Mouse (Mus musculus): Measurements from ENCODE around the gene Chst13.

The Chst13 gene

DNA sequence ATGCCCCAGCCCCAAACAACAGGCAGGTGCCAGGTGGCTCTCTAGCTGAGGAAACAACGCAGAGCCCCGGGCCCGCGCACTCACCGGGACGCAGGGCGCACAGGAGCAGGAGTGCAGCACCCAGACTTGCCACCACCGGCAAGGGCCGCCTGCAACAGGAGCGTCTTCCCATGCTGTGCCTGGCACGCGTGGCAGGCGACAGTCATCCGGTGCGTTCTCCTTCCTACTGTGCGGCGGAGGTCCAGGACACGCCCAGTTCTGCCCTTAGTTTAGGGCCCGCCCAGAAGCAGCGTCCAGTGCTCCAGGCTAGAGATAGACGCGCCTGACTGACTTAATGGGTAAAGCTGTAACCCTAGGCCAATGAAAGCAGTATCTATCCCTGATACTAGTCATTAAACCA is at the start of gene Chst13:
Chst13 (minus strand) TSS at position 195 of the 400 bp plus-strand sequence.
- DNase-seq (ENCODE audit: low spot score in 2 of 2), result no peak

DNA sequence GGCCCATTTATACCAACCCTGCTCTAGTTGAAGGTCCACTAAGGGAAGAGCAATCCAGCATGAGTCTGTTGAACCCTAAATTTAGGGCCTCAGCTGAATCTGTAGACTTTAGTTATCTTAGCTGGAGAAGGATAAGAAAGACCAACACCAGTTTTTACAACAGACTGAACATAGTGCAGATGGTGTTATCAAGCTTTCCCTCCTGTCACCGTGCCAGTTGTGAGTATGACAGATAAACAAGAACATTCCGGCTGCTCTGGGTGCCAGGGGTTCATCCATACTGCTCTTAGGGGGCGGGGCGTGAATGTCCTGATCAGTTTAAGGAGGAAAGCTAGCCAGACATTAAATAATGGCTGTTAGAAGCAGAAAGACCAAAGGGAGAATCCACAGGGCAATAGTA is 49.7 kb upstream of the Chst13 start:
- DNase-seq (ENCODE audit: low spot score in 2 of 2), result no peak

DNA sequence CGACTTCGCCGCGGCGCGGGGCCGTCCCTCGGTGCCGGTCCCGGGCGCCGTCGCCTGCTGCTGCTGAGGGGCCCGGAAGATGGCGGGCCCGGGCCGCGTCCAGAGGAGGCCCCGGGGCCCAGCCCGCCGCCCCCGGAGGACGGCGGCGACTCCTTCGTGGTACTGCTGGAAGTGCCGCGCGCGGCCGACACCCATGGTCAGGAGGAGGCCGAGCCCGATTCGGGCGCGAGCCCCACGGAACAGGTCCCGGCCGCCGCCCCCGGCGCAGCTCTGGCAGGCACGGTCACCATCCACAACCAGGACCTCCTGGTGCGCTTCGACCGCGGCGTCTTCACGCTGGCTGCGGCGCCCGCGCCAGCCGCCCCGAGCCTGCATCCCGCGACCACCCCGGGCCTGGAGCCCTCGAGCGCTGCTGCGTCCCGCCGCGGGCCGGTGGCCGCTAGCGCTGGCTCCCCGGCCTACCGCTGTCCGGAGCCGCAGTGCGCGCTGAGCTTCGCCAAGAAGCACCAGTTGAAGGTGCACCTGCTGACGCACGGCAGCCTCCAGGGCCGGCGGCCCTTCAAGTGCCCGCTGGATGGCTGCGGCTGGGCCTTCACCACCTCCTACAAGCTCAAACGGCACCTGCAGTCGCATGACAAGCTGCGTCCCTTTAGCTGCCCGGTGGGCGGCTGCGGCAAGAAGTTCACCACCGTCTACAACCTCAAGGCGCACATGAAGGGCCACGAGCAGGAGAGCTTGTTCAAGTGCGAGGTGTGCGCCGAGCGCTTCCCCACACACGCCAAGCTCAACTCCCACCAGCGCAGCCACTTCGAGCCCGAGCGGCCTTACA is 45.0 kb upstream of the Chst13 start:
- peak; percentile 36 to 50 for DNase-seq (ENCODE audit: low spot score in 2 of 2)

DNA sequence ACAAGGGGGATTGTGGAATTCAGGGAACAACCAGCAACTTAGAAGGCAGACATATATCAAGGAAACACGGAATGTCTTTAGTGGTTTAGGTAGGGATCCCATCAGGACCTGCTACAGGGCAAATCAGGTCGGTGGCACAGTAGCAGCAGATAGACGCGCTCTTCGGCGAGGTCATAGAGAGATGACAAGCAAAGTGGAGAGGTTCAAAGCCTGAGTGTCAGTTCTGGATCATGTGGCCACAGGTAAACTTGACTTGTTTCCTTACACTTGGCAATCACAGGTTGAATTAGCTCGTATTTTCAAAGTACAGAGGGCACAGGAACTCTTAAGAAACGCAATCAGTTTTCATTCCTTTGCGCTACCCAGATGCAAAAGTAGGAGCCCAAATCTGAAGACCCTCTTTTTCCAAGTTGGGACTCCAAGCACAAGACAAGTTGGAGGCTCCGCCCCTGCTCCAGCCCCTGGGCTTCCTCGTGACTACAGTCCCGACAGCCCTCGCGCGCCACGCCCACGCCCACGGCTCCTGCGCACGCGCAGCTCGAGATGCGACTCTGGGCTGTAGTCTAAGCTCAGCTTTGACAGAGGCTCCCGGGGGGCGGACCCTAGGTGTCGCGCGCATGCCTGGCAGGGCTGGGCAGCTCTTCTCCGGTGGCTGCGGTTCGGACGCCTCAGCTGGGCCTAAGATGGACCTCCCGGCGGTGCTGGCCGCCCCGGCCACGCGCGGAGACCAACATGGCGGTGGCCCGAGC is 44.2 kb upstream of the Chst13 start, which contains the start of gene Zxdc:
Zxdc (plus strand) TSS at position 517 of the 749 bp plus-strand sequence.
- peak; percentile 100 for DNase-seq (ENCODE audit: low spot score in 2 of 2)

DNA sequence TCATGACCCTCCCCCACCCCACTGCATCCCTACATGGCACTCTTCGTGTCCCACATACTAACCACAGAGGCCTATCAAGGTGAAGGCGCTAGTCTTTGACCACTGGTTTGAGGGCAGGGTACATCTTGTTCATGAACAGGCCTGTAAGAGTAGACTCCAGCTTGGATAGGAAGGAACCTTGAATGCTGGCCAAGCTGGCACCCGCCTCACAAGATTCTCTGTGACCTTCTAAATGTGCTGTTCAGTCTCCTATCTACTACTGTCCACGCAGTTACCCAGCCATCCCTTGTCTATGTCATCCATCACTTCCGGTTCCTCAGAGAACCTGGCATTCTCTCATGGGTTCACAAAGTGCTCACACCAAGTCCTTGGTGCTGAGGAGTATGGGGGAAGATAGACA is 38.3 kb upstream of the Chst13 start:
- DNase-seq (ENCODE audit: low spot score in 2 of 2), result no peak

DNA sequence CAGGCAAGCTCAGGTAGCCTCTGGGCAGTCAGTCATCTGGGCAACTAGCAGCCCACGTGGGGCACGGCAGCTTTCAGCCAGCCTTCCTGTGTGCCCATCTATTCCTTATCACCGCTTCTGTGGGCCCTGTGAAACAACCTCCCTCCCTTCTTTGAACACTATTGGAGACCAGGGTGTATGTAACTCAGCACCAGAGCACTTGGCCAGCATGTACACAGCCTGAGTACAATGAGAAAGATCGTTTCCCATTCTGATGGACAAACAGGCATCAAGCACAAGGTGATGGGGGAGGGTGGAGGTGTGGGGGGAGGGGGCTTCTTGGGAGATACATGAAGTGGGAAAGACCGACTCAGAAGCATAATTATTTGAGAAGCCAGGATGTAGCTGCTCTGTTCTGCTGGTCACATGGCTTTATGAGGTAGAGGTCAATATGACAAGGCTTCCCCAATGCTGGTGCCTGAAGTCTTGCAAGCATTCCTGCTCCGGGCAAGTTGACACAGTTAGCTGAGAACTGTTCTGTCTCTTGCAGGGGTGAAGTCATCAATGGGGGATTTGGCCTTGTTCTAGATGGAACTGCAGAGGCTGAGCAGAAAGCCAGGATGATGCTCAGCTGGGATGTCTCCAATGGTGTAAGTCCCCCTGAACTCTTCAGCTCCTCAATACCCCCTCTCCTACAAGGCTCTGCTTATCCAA is 36.1 kb upstream of the Chst13 start:
- DNase-seq (ENCODE audit: low spot score in 2 of 2), result no peak

DNA sequence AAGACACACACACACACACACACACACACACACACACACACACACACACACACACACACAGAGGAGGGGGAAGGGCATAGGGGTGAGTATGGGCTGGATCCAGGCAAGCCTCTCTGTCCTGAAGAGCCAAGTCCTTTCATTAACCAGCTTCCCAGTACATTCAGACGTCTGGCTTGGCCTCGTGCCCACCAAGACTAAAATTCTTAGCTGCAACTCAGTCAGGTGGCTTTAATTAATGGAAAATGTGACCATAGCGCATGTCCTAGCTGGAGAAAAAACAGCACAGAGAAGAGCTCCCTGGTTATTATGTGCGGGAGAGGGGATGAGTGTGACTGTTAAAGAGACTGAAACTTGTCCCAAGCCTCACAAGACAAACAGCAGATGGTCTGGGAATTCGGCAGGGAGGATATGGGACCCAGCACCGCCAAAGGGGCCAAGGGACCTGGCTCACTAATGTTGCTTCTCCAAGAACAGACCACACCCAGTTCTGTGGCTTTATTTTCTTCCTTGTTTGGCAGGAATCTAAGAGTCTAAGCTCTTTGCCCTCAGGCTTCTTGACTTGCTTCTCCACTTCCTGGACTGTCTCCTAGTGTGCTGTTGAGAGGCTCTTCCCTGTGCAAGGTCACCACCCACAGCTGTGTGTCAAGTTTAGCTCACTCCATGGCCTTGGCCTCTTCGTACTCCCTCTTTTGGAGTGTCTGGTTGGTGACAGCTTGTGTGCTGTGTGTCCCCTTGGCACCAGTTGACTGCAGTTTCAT is 35.2 kb upstream of the Chst13 start:
- no peak for DNase-seq (ENCODE audit: low spot score in 2 of 2)

DNA sequence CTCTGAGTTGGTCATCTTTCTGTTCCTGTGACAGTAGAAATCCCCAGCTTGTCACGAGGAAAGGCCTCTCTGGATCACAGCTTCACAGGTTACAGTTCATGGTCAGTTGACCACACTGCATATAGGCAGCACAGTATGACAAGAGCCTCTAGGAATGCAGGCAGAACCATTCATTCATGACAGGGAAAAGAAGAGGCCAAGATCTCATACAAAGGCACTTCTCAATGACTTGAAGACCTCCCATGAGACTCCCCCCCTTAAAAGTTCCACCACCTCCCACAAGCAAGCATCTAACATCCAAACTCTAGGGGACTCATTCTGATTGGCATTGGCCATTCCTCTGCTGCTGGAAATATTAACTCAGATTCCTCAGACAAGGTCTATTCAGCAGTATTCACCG is 34.5 kb upstream of the Chst13 start:
- no peak for DNase-seq (ENCODE audit: low spot score in 2 of 2)

DNA sequence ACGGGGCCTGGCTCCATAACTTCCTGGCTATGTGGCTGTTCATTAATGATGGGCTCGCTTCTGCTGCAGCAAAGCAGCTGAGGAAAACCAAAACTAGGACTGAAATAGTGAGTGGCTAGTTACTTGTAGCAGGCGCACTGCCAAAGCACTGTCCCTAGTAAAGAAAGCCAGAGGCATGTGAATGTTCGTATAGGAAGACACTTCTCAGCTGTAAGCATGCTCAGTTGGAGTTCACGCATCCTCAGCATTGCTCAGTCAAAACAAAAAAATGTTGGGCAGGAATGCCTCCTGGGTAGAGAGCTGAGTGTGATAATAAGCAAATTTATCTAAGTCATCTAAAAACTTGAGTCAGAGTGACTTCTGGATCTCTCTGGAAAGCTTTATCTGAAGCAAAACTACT is 33.2 kb upstream of the Chst13 start:
- no peak for DNase-seq (ENCODE audit: low spot score in 2 of 2)

DNA sequence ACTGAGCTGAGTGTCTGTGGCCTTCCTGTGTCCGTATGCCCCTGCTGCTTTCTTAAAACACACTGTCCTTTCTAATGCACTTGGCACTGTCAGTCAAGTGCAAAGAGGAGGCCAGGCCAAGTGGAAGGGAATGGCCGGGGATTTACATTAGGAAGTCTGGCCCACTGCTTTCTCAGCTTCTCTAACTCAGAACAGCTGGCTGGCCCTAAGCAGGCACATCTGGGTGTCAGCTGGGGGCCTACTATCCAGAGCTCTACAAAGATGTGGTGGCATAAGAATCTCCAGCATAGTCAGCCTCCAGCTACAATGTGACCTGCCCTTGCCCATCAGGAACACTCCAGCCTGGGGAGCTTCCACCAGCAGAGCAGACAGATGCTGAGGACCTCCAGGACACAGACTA is 25.0 kb upstream of the Chst13 start:
- DNase-seq (ENCODE audit: low spot score in 2 of 2), result no peak

DNA sequence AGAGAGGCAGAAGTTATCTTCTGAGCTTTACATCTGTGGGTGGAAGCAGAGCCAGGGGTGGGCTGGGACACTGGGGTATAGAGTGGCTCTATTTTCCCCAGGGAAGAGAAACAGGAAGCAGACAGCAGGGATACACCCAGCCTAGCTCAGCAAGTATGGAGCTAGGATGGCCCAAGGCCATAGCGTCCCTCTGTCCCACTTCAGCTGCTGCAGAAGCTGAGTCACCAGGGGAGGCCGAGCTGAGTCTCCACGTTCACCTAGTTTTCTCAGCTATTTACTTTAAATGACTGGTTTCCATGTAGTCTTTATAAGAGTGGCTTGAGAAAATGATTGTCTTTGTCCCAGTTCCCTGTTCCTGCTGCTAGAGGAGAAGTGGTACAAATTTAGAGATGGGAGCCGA is 23.5 kb upstream of the Chst13 start:
- no peak for DNase-seq (ENCODE audit: low spot score in 2 of 2)

DNA sequence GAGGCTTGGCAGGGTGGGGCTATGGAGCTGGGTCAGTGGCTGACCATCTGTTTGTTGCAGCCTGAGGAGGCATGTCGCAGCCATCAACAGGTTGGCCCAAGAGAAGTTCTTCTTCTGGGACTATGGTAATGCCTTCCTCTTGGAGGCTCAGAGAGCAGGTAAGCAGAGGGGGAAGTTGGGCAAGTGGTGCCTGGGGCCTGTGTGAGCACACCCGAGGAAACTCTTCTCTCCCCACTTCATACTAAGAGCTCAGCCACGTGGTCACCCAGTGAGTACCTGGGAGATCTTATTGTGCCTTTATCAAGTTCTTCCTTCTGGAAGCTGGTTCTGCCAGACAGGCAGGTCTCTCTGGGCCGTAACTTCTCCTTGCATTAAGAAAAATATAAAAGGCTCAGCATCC is 22.2 kb upstream of the Chst13 start:
- no peak for DNase-seq (ENCODE audit: low spot score in 2 of 2)

DNA sequence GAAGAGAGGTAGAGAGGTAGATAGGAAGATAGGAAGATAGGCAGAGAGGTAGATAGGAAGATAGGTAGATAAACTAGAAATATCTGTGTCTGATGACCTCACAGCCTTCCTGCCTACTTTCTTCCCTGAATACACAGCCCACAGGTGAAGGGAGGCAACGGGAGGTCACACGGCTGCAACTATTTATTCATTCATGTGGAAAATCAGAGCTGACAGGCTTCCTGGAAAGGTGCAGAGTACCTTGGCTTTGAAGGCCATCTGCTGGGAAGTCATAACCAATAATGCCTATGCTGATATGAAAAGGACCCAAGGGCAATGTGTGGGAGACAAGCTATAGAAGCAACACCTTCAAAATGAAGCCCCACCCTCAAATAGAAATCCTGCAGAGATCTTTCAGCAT is 17.4 kb upstream of the Chst13 start:
- DNase-seq (ENCODE audit: low spot score in 2 of 2), result no peak

DNA sequence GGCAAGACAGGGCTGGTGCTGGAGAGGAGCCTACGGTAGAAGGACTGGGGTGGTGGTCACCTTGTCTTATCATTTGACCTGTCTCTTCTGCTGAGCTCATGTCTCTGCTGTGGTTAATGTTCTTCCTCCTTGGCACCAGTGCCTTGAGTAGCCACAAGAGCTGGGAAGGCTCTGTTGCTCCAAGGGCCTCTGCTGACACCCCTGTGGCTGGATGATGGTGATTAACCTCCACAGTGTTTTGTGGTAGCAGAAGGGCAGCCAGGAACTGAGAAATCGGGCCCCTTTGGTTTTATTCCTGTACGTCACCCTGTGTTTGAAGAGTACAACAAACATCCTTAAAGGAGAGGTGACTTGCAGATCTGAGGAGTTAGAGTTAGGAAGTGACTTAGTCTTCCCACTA is 9.3 kb upstream of the Chst13 start:
- DNase-seq (ENCODE audit: low spot score in 2 of 2), result no peak

DNA sequence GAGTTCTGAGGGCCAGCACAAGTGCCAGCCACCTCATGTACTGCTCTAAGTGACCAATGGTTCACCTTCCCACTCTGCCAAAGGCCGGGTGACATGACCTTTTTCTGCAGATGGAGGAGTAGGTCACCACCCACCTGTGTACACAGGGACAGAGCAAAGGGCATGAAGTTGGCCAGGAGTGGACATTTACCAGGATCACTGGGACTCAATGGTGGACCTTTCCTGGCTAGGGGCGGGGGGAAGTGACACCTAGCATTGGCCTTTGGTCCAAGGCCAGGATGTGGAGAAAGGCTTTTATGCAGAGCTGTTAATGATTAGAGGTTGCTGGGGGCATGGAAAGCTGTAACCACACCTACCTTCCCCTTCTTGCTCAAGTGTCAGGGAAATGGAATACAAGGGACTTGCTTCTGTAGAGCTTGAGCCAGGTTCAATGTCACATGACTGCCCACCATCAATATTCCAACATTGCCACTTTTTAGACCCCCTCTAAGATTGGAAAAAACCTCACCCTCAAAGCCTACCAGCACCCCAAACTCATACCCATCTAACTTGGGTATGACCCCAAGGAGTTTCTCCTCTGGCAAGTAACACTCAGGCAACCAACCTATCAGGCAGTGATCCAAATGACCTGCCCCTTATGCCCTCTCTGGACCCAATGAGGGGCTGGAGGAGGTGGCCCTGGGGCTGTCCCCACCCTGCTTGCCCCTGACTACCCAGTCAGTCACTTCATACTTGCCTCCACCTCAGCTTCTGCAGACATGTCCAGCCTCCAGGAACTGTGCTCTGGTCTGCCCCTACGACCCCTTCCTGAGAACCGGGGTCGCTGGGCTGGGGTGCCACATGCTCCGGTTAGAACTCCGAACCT is 7.8 kb upstream of the Chst13 start, which contains the start of gene Uroc1:
Uroc1 (plus strand) TSS at position 724 of the 865 bp plus-strand sequence.
- DNase-seq (ENCODE audit: low spot score in 2 of 2), result no peak

DNA sequence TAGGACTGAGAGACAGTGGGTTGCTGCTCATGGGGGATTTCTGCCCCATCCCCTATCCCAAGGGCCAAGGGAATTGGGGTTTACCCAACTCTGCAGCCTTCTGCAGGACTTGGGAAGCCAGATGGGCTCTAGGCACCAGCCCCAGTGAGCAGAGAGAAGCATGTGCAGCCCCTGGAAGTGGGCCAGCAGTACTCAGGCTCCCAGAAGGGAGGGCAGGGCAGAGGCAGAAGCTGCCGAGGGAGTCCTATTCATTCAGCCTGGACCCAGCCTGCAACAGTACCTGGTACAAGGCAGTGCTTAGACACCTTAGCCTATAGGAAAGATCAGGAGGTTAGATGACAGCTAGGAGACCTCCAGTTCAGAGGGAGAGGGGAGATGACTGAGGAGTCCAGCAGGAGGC is 5.0 kb upstream of the Chst13 start:
- DNase-seq (ENCODE audit: low spot score in 2 of 2), result peak; percentile 15 to 33

DNA sequence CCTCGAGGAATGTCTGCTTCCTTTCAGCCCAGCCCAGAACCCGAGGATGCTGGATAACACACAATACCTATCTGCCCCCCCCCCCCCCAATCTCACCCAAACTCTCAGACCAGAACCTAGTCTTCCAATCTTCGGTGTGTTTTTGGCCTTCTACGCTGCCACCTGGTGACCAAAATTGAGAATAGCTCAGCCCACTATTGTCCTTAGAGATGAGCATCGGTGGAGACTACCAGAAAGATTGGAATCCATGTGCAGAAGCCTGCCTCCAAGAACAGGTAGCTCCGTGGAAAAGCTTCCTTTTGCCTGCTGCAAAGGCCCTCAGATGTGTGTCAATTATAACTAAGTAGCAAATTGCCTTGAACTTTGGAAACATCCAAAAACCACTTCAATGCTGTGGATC is 2.7 kb upstream of the Chst13 start:
- peak; percentile 15 to 49 for DNase-seq (ENCODE audit: low spot score in 2 of 2)

DNA sequence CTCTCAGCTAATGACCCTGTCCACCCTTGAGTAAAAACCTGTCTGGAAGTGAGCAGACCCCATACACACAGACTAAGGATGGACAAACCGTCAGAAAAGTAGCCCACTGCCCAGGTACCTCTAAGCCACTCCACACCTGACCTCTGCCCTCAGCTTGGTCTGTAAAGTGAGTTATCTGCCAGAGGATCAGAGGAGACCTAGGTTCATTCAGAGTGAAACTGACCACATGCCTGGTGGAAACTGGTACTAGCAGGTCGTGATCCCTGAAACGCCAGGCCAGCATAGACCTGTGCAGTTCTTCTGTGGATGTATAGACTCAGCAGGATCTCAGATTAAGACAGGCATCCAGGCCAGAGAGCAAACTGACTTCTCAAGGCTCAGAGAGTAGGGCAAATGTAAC is 522 bp downstream of the Chst13 start:
- no peak for DNase-seq (ENCODE audit: low spot score in 2 of 2)

DNA sequence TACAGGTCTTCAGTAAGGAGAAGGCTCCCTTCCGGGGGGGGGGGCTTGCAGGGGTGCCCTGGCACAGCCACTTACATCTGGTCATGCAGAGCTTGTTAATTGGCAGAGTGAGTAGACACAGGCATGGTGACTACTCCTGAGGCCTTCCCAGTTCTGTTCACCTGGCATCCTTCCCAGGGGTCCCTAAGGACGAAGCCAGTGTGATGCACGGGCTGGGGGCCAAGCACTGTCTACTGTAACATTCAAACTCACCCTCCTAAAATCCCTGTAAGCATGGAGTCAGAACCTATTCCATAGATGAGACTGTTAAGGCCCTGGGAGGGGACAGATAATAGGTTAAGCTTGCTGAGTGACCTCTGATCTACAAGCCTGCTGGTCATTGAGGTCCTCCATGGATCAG is 959 bp downstream of the Chst13 start:
- DNase-seq (ENCODE audit: low spot score in 2 of 2), result no peak

DNA sequence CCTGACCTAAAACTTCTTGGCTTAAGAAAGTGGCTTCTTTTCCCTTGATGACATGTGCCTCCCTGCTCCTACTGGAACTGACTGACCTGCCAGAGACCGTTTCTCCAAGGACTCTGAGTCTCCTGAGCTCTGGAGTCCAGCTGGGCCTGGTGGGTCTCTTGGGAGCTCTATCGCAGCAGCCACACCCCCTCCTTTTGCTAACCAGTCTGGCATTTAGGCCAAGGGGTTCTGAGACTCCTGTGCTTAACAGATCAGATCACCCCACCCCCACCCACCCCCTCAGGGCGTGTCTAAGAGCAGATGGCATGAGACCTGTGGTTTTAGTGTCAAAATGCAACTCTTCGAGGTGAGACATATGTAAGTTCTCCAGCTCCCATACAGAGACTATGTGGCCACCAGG is 3.2 kb downstream of the Chst13 start:
- DNase-seq (ENCODE audit: low spot score in 2 of 2), result no peak

DNA sequence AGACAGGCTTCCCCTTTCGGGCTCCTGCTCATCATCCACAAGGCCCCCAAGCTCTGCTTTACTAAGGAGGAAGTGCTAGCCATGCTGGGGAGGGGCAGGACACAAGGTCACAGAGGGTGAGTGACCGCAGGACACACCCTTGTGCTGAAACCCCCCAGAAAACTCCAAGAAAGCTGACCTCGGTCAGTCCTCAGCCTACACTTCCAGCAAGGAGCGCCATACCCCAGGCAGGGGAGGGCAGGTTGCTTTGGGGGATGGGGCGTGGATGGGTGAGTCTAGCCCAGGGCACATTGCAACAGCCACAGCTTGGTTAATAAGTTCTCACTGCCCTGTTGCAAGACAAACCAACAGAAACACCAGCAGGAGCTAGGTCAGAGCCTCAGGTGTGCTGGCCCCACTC is 4.6 kb downstream of the Chst13 start:
- no peak for DNase-seq (ENCODE audit: low spot score in 2 of 2)

All from frontal cortex, postnatal 36 days (tissue).